Mouse (Mus musculus): ENCODE data around the gene Otof. TPM values are rescaled to one million over a fixed set of nuclear protein-coding genes. Genes with fewer than 3 reads are reported as not detected.

Otof gene
- polyA plus RNA-seq, 1 experiment from 2014 or later: 5.5 TPM

DNA sequence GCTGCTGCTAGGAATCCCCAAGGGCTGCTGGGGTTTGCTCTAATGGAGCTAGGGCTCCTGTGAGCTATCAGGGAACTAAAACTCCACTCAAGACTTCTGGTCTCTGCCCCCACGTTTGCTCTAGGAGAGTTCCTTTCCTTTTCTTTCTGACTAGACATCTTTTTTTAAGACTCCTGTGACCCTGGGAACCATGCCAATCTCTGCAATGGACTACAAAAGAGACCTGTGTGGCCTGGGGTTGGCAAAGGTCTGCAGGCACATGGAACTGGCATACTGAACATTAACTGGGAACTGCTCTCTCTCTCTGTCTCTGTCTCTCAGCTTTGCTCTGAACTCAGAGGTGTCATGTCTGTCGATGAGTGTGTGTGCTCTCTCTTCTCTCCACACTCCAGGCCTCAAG is 46.4 kb downstream of the Otof start:
- 52% methylated on average over 2 of the region's 2 CpGs for WGBS
- no peak overlapping the region for H3K4me2 ChIP-seq (ENCODE audit: low read length)

DNA sequence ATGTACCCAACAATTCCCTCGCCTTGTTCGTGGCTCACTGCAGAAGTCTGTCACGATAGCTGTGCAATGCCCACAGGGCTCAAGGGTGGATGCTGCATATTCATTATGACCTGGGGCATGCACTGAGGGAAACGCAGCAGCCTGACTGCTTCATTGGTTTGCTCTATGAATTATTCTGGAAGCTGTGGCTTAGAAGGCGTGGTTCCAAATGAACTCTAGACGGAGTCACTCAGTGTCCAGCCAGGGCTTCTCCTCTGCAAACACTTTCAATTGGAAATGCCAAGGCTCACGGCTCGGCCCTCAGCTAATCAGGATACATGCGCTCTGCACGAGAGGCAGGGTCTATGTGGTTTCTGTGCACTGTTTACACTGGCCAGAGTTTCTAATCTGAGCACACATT is 50.2 kb downstream of the Otof start:
- Histone ChIP-seq H3K9ac (ENCODE audit: low read depth, low read length) (no peak overlapping the region), H3K27ac (ENCODE audit: low read length) (no peak overlapping the region), H3K4me1 (ENCODE audit: control insufficient read depth, insufficient read depth, low read length) (peaks cover 14% of the 10 kb centered on the region), H3K27me3 (ENCODE audit: control insufficient read depth, insufficient read depth, low read depth, low read length) (no peaks in the 10 kb centered on the region), H3K36me3 (ENCODE audit: control insufficient read depth, insufficient read depth, low read length) (no peaks in the 10 kb centered on the region), H3K4me3 (ENCODE audit: low read depth, low read length) (no peak overlapping the region), H3K9me3 (replicated peaks; ENCODE audit: control insufficient read depth, low read length, poor library complexity, severe bottlenecking) (no peaks in the 10 kb centered on the region), H3K4me2 (ENCODE audit: low read length) (no peak overlapping the region)
- WGBS: 43% methylated on average over 10 of the region's 10 CpGs
- no peak for ATAC-seq

More for the DNA sequence above, 46.4 kb downstream of the Otof start:
- Histone ChIP-seq H3K27me3 (ENCODE audit: control insufficient read depth, insufficient read depth, low read depth, low read length) (no peaks in the 10 kb centered on the region), H3K36me3 (ENCODE audit: control insufficient read depth, insufficient read depth, low read length) (no peaks in the 10 kb centered on the region), H3K9me3 (replicated peaks; ENCODE audit: control insufficient read depth, low read length, poor library complexity, severe bottlenecking) (no peaks in the 10 kb centered on the region), H3K9ac (ENCODE audit: low read depth, low read length) (no peak overlapping the region), H3K4me3 (ENCODE audit: low read depth, low read length) (no peak overlapping the region), H3K4me1 (ENCODE audit: control insufficient read depth, insufficient read depth, low read length) (peaks cover 12% of the 10 kb centered on the region), H3K27ac (ENCODE audit: low read length) (no peak overlapping the region)
- ATAC-seq: no peak

DNA sequence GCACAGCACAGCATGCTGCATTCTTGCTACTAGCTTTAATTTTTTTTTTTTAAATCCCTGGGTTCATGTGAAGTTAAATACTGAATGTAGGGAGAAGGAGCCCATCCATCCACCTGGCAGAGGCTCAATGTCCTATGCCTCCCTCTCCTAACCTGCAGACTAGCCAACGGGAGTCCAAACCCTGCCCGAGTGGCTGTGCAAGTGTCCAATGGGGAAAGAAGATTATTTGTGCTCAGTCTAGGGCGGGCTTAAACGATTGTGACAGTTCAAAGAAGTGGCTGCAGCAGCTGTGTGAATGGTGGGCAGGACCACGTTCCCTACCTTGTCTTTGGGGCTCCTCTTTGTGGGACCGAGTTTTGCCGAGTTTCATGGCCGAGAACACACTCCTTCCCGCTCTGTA is 54.9 kb downstream of the Otof start:
- Histone ChIP-seq H3K9ac (ENCODE audit: low read depth, low read length) (no peak overlapping the region), H3K27me3 (ENCODE audit: control insufficient read depth, insufficient read depth, low read depth, low read length) (no peaks in the 10 kb centered on the region), H3K4me3 (ENCODE audit: low read depth, low read length) (no peak overlapping the region), H3K36me3 (ENCODE audit: control insufficient read depth, insufficient read depth, low read length) (no peaks in the 10 kb centered on the region), H3K4me2 (ENCODE audit: low read length) (peak overlapping the region; percentile 41), H3K27ac (ENCODE audit: low read length) (no peak overlapping the region), H3K4me1 (ENCODE audit: control insufficient read depth, insufficient read depth, low read length) (peaks cover 10% of the 10 kb centered on the region; the same call in 1 of the 2 replicates), H3K9me3 (replicated peaks; ENCODE audit: control insufficient read depth, low read length, poor library complexity, severe bottlenecking) (no peaks in the 10 kb centered on the region)
- WGBS: 2% methylated on average over 9 of the region's 9 CpGs
- peak; percentile 82 for ATAC-seq

DNA sequence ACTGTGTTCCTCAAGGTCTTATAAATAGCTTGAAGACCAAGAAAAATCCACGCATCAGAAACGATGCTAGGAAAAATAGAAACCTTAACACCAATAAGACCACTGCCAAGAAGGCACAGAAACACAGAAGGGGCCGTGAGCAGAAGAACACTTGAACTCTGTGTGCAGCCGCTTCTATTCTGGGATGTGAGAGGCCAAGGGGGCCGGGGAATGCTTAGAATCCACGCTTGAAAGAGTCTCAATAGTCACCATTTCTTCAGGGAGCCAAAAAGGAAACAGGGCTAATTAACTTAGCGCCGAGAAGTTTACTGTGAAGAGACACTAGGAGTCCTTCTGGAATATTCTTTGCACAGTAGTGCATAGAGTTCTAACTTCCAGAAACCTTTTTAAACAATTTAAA is 60.6 kb downstream of the Otof start:
- Histone ChIP-seq H3K4me2 (ENCODE audit: low read length) (no peak overlapping the region), H3K27ac (ENCODE audit: low read length) (no peak overlapping the region), H3K36me3 (ENCODE audit: control insufficient read depth, insufficient read depth, low read length) (no peaks in the 10 kb centered on the region), H3K4me1 (ENCODE audit: control insufficient read depth, insufficient read depth, low read length) (no peaks in the 10 kb centered on the region), H3K4me3 (ENCODE audit: low read depth, low read length) (no peak overlapping the region), H3K27me3 (ENCODE audit: control insufficient read depth, insufficient read depth, low read depth, low read length) (no peaks in the 10 kb centered on the region), H3K9ac (ENCODE audit: low read depth, low read length) (no peak overlapping the region), H3K9me3 (replicated peaks; ENCODE audit: control insufficient read depth, low read length, poor library complexity, severe bottlenecking) (no peaks in the 10 kb centered on the region)
- WGBS: 13% methylated on average over 8 of the region's 8 CpGs
- no peak for ATAC-seq

DNA sequence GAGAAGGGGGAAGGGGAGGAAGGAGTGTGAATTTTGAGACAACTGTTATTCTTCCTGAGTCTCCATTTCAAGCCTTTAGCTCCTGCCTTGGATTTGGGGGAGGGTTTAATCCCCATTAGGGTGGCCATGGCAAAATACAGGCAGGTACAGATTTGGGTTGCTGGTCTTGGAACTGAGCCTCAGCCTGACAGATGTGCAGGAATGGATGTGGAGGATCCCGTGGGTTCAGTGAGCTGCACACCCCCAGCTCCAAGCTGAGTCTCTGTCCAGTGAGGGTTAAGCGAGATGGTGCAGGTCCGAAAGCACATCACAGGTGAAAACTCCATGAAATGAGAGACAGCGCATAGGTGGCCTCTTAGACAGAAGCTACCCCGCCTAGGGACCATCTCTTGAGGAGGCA is 61.2 kb downstream of the Otof start:
- H3K4me3 ChIP-seq (ENCODE audit: low read depth, low read length): no peak overlapping the region
- H3K4me2 ChIP-seq (ENCODE audit: low read length): no peak overlapping the region
- H3K9me3 ChIP-seq (replicated peaks; ENCODE audit: control insufficient read depth, low read length, poor library complexity, severe bottlenecking): no peaks in the 10 kb centered on the region
- no peak for ATAC-seq
- H3K9ac ChIP-seq (ENCODE audit: low read depth, low read length): no peak overlapping the region
- no peaks in the 10 kb centered on the region for H3K4me1 ChIP-seq (ENCODE audit: control insufficient read depth, insufficient read depth, low read length)
- no peaks in the 10 kb centered on the region for H3K36me3 ChIP-seq (ENCODE audit: control insufficient read depth, insufficient read depth, low read length)
- H3K27me3 ChIP-seq (ENCODE audit: control insufficient read depth, insufficient read depth, low read depth, low read length): no peaks in the 10 kb centered on the region; the same call in 1 of the 2 replicates
- no peak overlapping the region for H3K27ac ChIP-seq (ENCODE audit: low read length)
- WGBS: 78% methylated on average over 5 of the region's 5 CpGs

DNA sequence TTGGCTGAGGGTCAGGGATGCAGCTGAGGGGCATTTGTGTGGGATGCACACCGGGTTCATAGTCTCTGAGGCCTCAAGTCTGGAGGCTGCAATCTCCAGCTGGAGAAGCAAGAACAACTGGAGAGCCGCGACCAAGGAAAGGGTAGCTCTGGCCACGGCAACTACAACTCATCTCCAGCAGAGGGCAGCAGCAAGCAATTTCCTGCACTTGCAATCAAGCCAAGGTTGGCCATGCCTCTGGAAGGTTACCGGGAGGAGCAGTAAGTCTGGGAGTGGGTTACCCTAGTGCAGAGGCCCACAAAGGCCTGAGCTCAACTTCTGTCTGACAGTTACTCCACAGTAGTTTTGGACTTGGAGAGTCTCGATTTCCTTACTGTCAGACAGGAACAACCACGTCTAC is 70.3 kb downstream of the Otof start:
- no peaks in the 10 kb centered on the region for H3K36me3 ChIP-seq (ENCODE audit: control insufficient read depth, insufficient read depth, low read length)
- ATAC-seq: no peak
- no peak overlapping the region for H3K4me2 ChIP-seq (ENCODE audit: low read length)
- H3K4me3 ChIP-seq (ENCODE audit: low read depth, low read length): no peak overlapping the region
- no peaks in the 10 kb centered on the region for H3K4me1 ChIP-seq (ENCODE audit: control insufficient read depth, insufficient read depth, low read length)
- whole genome bisulfite sequencing: 29% methylated on average over 7 of the region's 7 CpGs
- no peak overlapping the region for H3K9ac ChIP-seq (ENCODE audit: low read depth, low read length)
- H3K9me3 ChIP-seq (replicated peaks; ENCODE audit: control insufficient read depth, low read length, poor library complexity, severe bottlenecking): no peaks in the 10 kb centered on the region
- H3K27ac ChIP-seq (ENCODE audit: low read length): no peak overlapping the region
- H3K27me3 ChIP-seq (ENCODE audit: control insufficient read depth, insufficient read depth, low read depth, low read length): no peaks in the 10 kb centered on the region; the same call in 1 of the 2 replicates

- H3K27ac ChIP-seq (ENCODE audit: low read length): no peak overlapping the region
- no peak for ATAC-seq
- no peaks in the 10 kb centered on the region for H3K36me3 ChIP-seq (ENCODE audit: control insufficient read depth, insufficient read depth, low read length)
- no peaks in the 10 kb centered on the region for H3K27me3 ChIP-seq (ENCODE audit: control insufficient read depth, insufficient read depth, low read depth, low read length)
- H3K4me2 ChIP-seq (ENCODE audit: low read length): no peak overlapping the region
- no peak overlapping the region for H3K9ac ChIP-seq (ENCODE audit: low read depth, low read length)
- WGBS: 92% methylated on average over 5 of the region's 5 CpGs
- H3K9me3 ChIP-seq (replicated peaks; ENCODE audit: control insufficient read depth, low read length, poor library complexity, severe bottlenecking): no peaks in the 10 kb centered on the region
- H3K4me3 ChIP-seq (ENCODE audit: low read depth, low read length): no peak overlapping the region
- no peaks in the 10 kb centered on the region for H3K4me1 ChIP-seq (ENCODE audit: control insufficient read depth, insufficient read depth, low read length)
Observed at GRCm38 (mm10) chr5:30389836-30390235, 71.9 kb downstream of the Otof start.

DNA sequence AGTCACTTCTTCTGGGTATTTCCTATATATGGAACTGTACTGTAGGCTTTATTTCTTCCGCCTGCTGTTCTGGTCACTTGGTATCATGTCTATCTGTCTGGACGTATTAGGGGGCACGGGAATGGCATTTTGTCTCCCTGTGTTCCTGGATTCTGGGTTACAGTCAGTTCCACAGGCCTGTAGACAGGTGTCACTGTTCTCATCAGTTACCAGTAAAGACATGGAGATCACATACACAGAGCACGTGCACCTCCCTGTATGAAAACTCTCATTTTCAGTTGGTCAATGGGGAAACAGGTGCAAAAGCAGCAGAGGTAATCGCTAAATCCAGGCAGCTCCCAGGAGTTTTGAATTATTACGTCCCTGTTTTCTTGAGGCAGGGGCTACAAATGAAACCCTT is 74.0 kb downstream of the Otof start:
- 0 out of 2 replicates have a peak, but pooled peaks have one; percentile 47 for ATAC-seq
- Histone ChIP-seq H3K4me3 (ENCODE audit: low read depth, low read length) (no peak overlapping the region), H3K4me2 (ENCODE audit: low read length) (no peak overlapping the region), H3K9ac (ENCODE audit: low read depth, low read length) (no peak overlapping the region), H3K4me1 (ENCODE audit: control insufficient read depth, insufficient read depth, low read length) (no peaks in the 10 kb centered on the region), H3K9me3 (replicated peaks; ENCODE audit: control insufficient read depth, low read length, poor library complexity, severe bottlenecking) (no peaks in the 10 kb centered on the region), H3K36me3 (ENCODE audit: control insufficient read depth, insufficient read depth, low read length) (no peaks in the 10 kb centered on the region), H3K27ac (ENCODE audit: low read length) (no peak overlapping the region), H3K27me3 (ENCODE audit: control insufficient read depth, insufficient read depth, low read depth, low read length) (no peaks in the 10 kb centered on the region)
- WGBS: 73% methylated on average over 6 of the region's 6 CpGs

- no peak overlapping the region for H3K4me3 ChIP-seq (ENCODE audit: low read depth, low read length)
- WGBS: 66% methylated on average over 7 of the region's 7 CpGs
Observed at GRCm38 (mm10) chr5:30382876-30383275, 78.9 kb downstream of the Otof start.

DNA sequence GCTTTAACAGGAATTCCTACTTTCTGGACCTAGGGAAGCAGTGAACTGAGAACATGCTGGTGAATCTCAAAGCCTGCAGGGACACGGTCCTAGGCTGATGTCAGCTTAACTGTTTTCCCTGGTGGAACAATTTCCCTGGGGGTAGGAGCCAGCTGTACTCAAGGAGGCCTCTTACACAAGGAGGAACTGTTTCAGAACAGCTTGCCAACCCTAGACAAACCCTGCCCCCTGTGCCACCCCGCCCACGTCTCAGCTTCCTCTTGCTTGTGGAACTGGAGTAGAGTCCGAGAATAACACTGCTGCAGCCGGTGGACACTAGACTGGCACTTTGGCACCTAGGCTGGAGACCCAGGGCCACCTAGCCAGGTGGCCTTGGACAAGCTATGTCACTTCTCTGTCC is 92.3 kb downstream of the Otof start:
- Histone ChIP-seq H3K36me3 (ENCODE audit: control insufficient read depth, insufficient read depth, low read length) (no peaks in the 10 kb centered on the region), H3K4me3 (ENCODE audit: low read depth, low read length) (no peak overlapping the region), H3K4me2 (ENCODE audit: low read length) (no peak overlapping the region), H3K9me3 (replicated peaks; ENCODE audit: control insufficient read depth, low read length, poor library complexity, severe bottlenecking) (no peaks in the 10 kb centered on the region), H3K9ac (ENCODE audit: low read depth, low read length) (no peak overlapping the region), H3K4me1 (ENCODE audit: control insufficient read depth, insufficient read depth, low read length) (no peaks in the 10 kb centered on the region), H3K27me3 (ENCODE audit: control insufficient read depth, insufficient read depth, low read depth, low read length) (no peaks in the 10 kb centered on the region), H3K27ac (ENCODE audit: low read length) (no peak overlapping the region)
- WGBS: 91% methylated on average over 5 of the region's 5 CpGs
- ATAC-seq: no peak

More at GRCm38 (mm10) chr5:30382876-30383275, 78.9 kb downstream of the Otof start:
- no peak overlapping the region for H3K27ac ChIP-seq (ENCODE audit: low read length)
- no peaks in the 10 kb centered on the region for H3K27me3 ChIP-seq (ENCODE audit: control insufficient read depth, insufficient read depth, low read depth, low read length)
- no peak for ATAC-seq
- no peaks in the 10 kb centered on the region for H3K36me3 ChIP-seq (ENCODE audit: control insufficient read depth, insufficient read depth, low read length)
- H3K4me1 ChIP-seq (ENCODE audit: control insufficient read depth, insufficient read depth, low read length): no peaks in the 10 kb centered on the region
- no peaks in the 10 kb centered on the region for H3K9me3 ChIP-seq (replicated peaks; ENCODE audit: control insufficient read depth, low read length, poor library complexity, severe bottlenecking)
- no peak overlapping the region for H3K9ac ChIP-seq (ENCODE audit: low read depth, low read length)
- no peak overlapping the region for H3K4me2 ChIP-seq (ENCODE audit: low read length)
